Mouse (Mus musculus) T-helper 2 cell (primary cell): ENCODE results near the gene Toporsl.

Source experiments
- in situ Hi-C: fragments of 300-600 bp; cut with MboI, MseI; formaldehyde crosslinking; loops from one replicate; pipeline ENCODE4 v1.15.1; 2025; ENCODE audit warnings: high pct_unique_total_duplicates

Toporsl gene

GRCm38 (mm10) chr4:52595927-52596326 is at the start of gene Toporsl:
TSS of gene Toporsl (plus strand) at chr4:52596274.
- in situ Hi-C loops: no loop called here

DNA sequence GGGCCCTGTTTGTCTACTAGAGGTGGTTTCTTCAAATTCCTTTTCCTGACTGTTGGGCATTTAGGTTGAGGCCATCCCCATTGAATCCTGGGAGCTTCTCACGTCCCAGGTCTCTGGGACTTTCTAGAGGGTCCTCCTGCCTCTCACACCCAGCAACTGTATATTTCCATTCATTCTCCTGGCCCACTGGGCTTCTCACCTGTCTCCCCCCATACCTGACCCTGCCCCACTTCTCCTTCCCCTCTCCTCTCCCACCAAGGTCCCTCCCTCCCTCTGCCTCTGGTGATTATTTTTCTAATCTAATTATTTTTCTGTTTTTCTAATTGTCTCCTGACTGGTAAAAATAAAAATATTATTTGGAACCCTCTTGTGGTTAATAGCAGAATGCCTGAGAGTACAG is 38.4 kb upstream of the Toporsl start:
- in situ Hi-C loops: no loop called here

GRCm38 (mm10) chr4:52558080-52558479 is 38.0 kb upstream of the Toporsl start:
- in situ Hi-C loops: no loop called here

- in situ Hi-C loops: no loop called here
Observed at GRCm38 (mm10) chr4:52563859-52564258, 32.2 kb upstream of the Toporsl start.

DNA sequence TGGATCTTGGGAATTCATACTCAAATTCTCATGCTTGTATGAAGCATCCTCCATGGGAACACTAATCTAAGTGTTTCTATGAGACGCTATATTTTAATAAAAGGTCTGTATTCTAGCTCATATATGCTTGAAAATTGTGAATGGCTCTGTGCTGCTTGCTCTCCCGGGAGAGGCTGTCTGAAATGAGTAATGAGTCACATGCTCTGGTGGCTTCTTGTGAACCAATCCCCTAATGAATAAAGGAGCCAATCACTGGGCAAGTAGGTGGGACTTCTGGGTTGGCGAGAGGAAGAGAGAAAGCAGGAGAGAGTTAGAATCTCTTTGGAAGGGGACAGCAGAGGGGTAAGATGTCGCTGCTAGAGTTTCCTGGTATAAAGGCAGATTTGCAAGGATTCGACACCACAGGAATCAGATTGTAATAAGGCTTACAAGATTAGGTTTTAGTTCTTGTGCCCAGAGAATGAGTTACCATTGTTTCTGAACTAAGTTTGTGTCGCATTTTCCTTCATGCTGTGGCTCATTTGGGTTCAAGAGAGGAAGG is 9.8 kb upstream of the Toporsl start:
- in situ Hi-C loops: no loop called here

DNA sequence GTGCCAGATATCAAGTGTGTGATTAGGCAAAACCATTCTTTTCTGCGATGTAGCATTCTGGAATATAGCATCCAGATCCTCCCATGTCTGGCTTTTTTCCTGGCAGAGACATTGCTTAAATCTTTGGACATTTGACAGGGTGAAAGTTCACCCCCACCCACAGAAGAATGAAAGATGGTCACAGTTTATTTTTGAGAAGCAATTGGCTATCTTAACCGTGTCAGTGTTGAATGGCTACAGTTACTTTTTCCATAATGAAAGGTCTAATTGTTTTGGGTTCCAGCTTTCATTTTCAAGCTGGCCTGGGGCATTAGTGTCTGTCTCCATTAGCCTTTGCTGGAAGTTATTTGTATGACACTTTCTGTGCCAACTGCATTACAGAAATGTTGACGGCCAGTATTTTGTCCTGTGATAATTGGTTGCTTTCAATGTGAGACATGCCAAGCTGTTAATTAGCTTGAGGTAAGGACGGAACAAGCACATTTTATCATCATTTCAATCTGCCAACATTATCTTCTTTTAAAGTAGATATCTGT is 2.2 kb upstream of the Toporsl start:
- in situ Hi-C loops: no loop called here

- in situ Hi-C loops: no loop called here
Observed at GRCm38 (mm10) chr4:52594632-52595031, 1.4 kb upstream of the Toporsl start.

DNA sequence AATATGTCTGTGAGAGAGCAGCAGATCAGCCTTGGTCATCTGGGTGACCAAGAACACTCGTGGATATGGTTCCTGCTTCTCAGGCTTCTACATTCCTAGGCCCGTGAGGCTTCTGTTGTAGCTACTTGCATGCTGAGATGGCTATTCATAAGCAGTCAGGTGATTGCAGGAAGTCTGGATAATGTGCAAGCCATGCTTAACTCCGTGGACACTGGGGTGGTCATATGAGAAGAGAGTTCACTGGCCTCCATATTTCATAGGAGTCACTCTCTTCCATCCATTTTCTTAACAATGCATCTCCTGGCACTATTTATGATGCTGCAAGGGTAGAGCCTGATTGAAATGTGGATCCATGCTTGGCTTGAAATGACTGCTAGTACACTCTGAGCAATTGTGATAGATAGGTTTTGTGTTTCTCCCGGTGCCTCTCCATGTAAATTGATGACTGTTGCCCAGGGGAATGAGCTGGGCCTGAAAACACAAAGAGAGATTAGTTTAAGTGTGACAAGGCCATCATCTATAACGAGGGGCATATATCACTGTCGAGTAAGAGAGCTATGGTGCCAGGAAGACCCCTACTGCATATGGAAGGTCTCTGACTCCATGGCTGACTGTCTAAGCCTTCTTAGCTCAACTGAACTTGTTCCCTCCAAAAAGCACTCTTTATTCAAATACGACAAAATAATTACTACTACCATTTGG is 2.3 kb downstream of the Toporsl start:
- in situ Hi-C loops: no loop called here

DNA sequence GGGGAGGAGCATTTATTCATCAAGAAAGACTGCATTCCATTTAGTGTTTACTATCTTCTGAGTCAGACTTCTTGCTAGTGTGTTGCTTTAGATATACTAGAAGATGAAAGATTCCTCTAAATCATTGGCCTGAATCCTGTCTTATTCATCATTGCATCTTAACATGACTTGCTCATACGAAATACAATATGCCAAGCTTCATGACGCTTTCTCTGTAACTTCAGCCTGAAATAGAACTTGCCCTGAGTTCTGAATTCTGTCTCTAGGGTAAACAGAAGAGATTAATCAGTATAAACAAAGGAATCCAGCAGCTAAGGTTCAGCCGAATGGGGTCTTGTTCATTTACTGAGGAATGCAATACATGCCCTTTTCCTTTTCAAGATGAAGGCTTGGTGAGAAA is 10.8 kb downstream of the Toporsl start:
- in situ Hi-C loops: no loop called here

GRCm38 (mm10) chr4:52634986-52635385 is 38.9 kb downstream of the Toporsl start:
- in situ Hi-C loops: no loop called here

DNA sequence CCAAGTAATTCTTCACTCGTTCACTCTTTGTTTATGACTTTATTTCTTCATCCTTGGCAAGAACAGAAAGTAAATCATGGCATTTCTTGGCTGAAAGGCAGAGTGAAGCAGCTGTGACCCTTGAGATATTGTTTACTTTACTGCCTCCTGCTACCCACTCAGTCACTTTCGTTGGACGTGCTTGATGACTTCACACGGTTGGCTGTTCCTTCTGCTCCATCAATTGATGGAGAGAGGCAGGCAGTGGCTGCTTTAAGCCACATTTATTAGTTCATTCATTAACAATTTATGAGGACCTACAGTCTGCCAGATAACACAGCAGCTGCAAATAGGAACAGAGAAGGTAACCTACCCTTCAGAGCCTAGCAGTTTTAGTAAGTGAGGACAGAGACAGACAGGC is 51.7 kb downstream of the Toporsl start:
- in situ Hi-C loops: no loop called here

GRCm38 (mm10) chr4:52659701-52660100 is 63.6 kb downstream of the Toporsl start:
- in situ Hi-C loops: loop anchor here (10.0 kb wide), 1 partner anchor 115 kb away; no protein-coding TSS in a partner anchor

DNA sequence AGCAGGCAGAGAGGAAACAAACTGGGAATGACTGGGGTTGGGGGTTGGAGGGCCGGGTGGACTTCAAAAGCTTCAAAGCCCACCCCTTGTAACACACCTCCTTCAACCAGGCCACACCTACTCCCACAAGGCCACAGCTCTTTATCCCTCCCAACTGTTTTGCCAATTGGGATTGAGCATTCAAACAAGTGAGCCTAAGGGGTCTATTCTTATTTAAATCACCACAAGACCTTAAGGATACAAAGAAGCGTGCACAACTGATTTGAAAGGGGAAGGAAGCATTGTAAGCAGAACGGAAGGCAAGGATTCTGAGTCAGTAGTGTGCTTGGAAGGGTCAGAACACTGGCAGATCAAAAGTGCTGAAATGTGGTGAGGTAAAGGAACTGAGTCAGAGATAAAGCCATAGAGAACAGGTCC is 64.6 kb downstream of the Toporsl start:
- in situ Hi-C loops: loop anchor here (10.0 kb wide), 1 partner anchor 114 kb away; no protein-coding TSS in a partner anchor

DNA sequence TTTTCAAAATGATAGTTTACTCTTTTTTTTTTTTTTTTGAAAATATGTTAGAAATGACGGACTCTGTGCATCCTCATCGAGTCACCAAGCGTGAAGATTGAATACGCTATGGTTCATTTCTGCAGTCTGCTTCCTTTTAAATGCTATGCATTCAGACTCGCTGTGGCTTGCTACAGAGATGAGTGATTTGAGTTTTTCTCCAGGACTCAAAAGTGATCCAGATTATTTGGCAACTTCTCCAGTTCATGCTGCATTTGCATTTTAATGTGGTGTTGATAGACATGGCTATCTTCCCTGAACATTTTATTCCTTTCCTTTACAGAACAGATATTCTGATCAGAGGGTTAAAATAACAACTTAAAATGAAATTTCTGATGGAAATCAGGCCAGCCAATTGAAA is 65.2 kb downstream of the Toporsl start:
- in situ Hi-C loops: loop anchor here (10.0 kb wide), 1 partner anchor 113 kb away; no protein-coding TSS in a partner anchor
